Mouse (Mus musculus): ENCODE data around the gene Ly86. TPM values are rescaled to one million over a fixed set of nuclear protein-coding genes. Genes with fewer than 3 reads are reported as not detected.

Gene Ly86
- polyA plus RNA-seq, 1 experiment from 2014 or later, result 4.3 TPM

- no peak overlapping the region for H3K27ac ChIP-seq (ENCODE audit: low read length)
- peaks cover 22% of the 10 kb centered on the region for H3K27me3 ChIP-seq (replicated peaks; ENCODE audit: control insufficient read depth, insufficient read depth, low read length)
- H3K4me1 ChIP-seq (replicated peaks; ENCODE audit: control insufficient read depth, insufficient read depth, low read length), result peaks cover 6% of the 10 kb centered on the region; the same call in 1 of the 2 replicates
- no peaks in the 10 kb centered on the region for H3K36me3 ChIP-seq (ENCODE audit: control insufficient read depth, insufficient read depth)
- 37% methylated on average over 3 of the region's 3 CpGs for WGBS
- H3K9me3 ChIP-seq (ENCODE audit: control insufficient read depth, low read length), result no peaks in the 10 kb centered on the region
- ATAC-seq, result no peak
- H3K9ac ChIP-seq (replicated peaks; ENCODE audit: low read depth, low read length), result no peak overlapping the region
- H3K4me2 ChIP-seq (ENCODE audit: low read length), result no peak overlapping the region
- H3K4me3 ChIP-seq (replicated peaks; ENCODE audit: low read length), result no peak overlapping the region
These were observed 88.1 kb downstream of the Ly86 start for GRCm38 (mm10) chr13:37433142-37433541.

GRCm38 (mm10) chr13:37433730-37434129 is 88.7 kb downstream of the Ly86 start:
- ATAC-seq, result peak; percentile 49
- Histone ChIP-seq H3K4me1 (replicated peaks; ENCODE audit: control insufficient read depth, insufficient read depth, low read length) (peaks cover 6% of the 10 kb centered on the region; the same call in 1 of the 2 replicates), H3K9me3 (ENCODE audit: control insufficient read depth, low read length) (no peaks in the 10 kb centered on the region), H3K36me3 (ENCODE audit: control insufficient read depth, insufficient read depth) (no peaks in the 10 kb centered on the region), H3K27me3 (replicated peaks; ENCODE audit: control insufficient read depth, insufficient read depth, low read length) (peaks cover 22% of the 10 kb centered on the region), H3K4me2 (ENCODE audit: low read length) (no peak overlapping the region), H3K27ac (ENCODE audit: low read length) (no peak overlapping the region), H3K4me3 (replicated peaks; ENCODE audit: low read length) (no peak overlapping the region), H3K9ac (replicated peaks; ENCODE audit: low read depth, low read length) (no peak overlapping the region)
- 19% methylated on average over 3 of the region's 3 CpGs for WGBS

GRCm38 (mm10) chr13:37434137-37434772 is 89.2 kb downstream of the Ly86 start:
- Histone ChIP-seq H3K4me3 (replicated peaks; ENCODE audit: low read length) (peak overlapping the region; percentile 54), H3K9ac (replicated peaks; ENCODE audit: low read depth, low read length) (peak overlapping the region; percentile 55), H3K27me3 (replicated peaks; ENCODE audit: control insufficient read depth, insufficient read depth, low read length) (peaks cover 22% of the 10 kb centered on the region), H3K27ac (ENCODE audit: low read length) (0 out of 2 replicates have a peak overlapping the region, but pooled peaks have one; percentile 5), H3K4me1 (replicated peaks; ENCODE audit: control insufficient read depth, insufficient read depth, low read length) (peaks cover 6% of the 10 kb centered on the region; the same call in 1 of the 2 replicates), H3K4me2 (ENCODE audit: low read length) (peak overlapping the region; percentile 84), H3K36me3 (ENCODE audit: control insufficient read depth, insufficient read depth) (no peaks in the 10 kb centered on the region), H3K9me3 (ENCODE audit: control insufficient read depth, low read length) (no peaks in the 10 kb centered on the region)
- ATAC-seq, result peak; percentile 69
- under 1% methylated on average over 19 of the region's 19 CpGs for WGBS

- 6% methylated on average over 9 of the region's 9 CpGs for WGBS
- Histone ChIP-seq H3K9ac (replicated peaks; ENCODE audit: low read depth, low read length) (no peak overlapping the region), H3K4me2 (ENCODE audit: low read length) (peak overlapping the region; percentile 84)
These were observed 89.8 kb downstream of the Ly86 start for GRCm38 (mm10) chr13:37434841-37435240.

GRCm38 (mm10) chr13:37436267-37437013 is 91.4 kb downstream of the Ly86 start:
- Histone ChIP-seq H3K4me1 (replicated peaks; ENCODE audit: control insufficient read depth, insufficient read depth, low read length) (peaks cover 6% of the 10 kb centered on the region; the same call in 1 of the 2 replicates), H3K27me3 (replicated peaks; ENCODE audit: control insufficient read depth, insufficient read depth, low read length) (peaks cover 22% of the 10 kb centered on the region)

More at GRCm38 (mm10) chr13:37434841-37435240, 89.8 kb downstream of the Ly86 start:
- H3K27me3 ChIP-seq (replicated peaks; ENCODE audit: control insufficient read depth, insufficient read depth, low read length), result peaks cover 22% of the 10 kb centered on the region
- no peaks in the 10 kb centered on the region for H3K36me3 ChIP-seq (ENCODE audit: control insufficient read depth, insufficient read depth)
- H3K27ac ChIP-seq (ENCODE audit: low read length), result no peak overlapping the region
- no peaks in the 10 kb centered on the region for H3K9me3 ChIP-seq (ENCODE audit: control insufficient read depth, low read length)
- peaks cover 6% of the 10 kb centered on the region; the same call in 1 of the 2 replicates for H3K4me1 ChIP-seq (replicated peaks; ENCODE audit: control insufficient read depth, insufficient read depth, low read length)
- no peak for ATAC-seq
- peak overlapping the region; percentile 54 for H3K4me3 ChIP-seq (replicated peaks; ENCODE audit: low read length)

GRCm38 (mm10) chr13:37438788-37439187 is 93.8 kb downstream of the Ly86 start:
- 75% methylated on average over 4 of the region's 4 CpGs for WGBS

More at GRCm38 (mm10) chr13:37436267-37437013, 91.4 kb downstream of the Ly86 start:
- Histone ChIP-seq H3K9me3 (ENCODE audit: control insufficient read depth, low read length) (no peaks in the 10 kb centered on the region), H3K4me2 (ENCODE audit: low read length) (no peak overlapping the region), H3K9ac (replicated peaks; ENCODE audit: low read depth, low read length) (no peak overlapping the region), H3K27ac (ENCODE audit: low read length) (no peak overlapping the region), H3K36me3 (ENCODE audit: control insufficient read depth, insufficient read depth) (no peaks in the 10 kb centered on the region), H3K4me3 (replicated peaks; ENCODE audit: low read length) (no peak overlapping the region)
- no peak for ATAC-seq
- WGBS, result 8% methylated on average over 18 of the region's 18 CpGs

GRCm38 (mm10) chr13:37439477-37439876 is 94.5 kb downstream of the Ly86 start:
- no peak for ATAC-seq
- Histone ChIP-seq H3K9me3 (ENCODE audit: control insufficient read depth, low read length) (no peaks in the 10 kb centered on the region), H3K36me3 (ENCODE audit: control insufficient read depth, insufficient read depth) (no peaks in the 10 kb centered on the region), H3K9ac (replicated peaks; ENCODE audit: low read depth, low read length) (no peak overlapping the region), H3K4me1 (replicated peaks; ENCODE audit: control insufficient read depth, insufficient read depth, low read length) (peaks cover 4% of the 10 kb centered on the region; the same call in 1 of the 2 replicates), H3K27ac (ENCODE audit: low read length) (no peak overlapping the region), H3K4me3 (replicated peaks; ENCODE audit: low read length) (no peak overlapping the region), H3K27me3 (replicated peaks; ENCODE audit: control insufficient read depth, insufficient read depth, low read length) (peaks cover 22% of the 10 kb centered on the region), H3K4me2 (ENCODE audit: low read length) (no peak overlapping the region)
- 69% methylated on average over 7 of the region's 7 CpGs for WGBS

More at GRCm38 (mm10) chr13:37438788-37439187, 93.8 kb downstream of the Ly86 start:
- Histone ChIP-seq H3K4me1 (replicated peaks; ENCODE audit: control insufficient read depth, insufficient read depth, low read length) (peaks cover 6% of the 10 kb centered on the region; the same call in 1 of the 2 replicates), H3K27ac (ENCODE audit: low read length) (no peak overlapping the region), H3K27me3 (replicated peaks; ENCODE audit: control insufficient read depth, insufficient read depth, low read length) (peaks cover 22% of the 10 kb centered on the region), H3K4me3 (replicated peaks; ENCODE audit: low read length) (no peak overlapping the region), H3K4me2 (ENCODE audit: low read length) (no peak overlapping the region), H3K36me3 (ENCODE audit: control insufficient read depth, insufficient read depth) (no peaks in the 10 kb centered on the region), H3K9me3 (ENCODE audit: control insufficient read depth, low read length) (no peaks in the 10 kb centered on the region), H3K9ac (replicated peaks; ENCODE audit: low read depth, low read length) (no peak overlapping the region)
- ATAC-seq, result peak; percentile 54

GRCm38 (mm10) chr13:37439941-37440340 is 94.9 kb downstream of the Ly86 start:
- no peak overlapping the region for H3K9ac ChIP-seq (replicated peaks; ENCODE audit: low read depth, low read length)
- no peak overlapping the region for H3K27ac ChIP-seq (ENCODE audit: low read length)
- H3K27me3 ChIP-seq (replicated peaks; ENCODE audit: control insufficient read depth, insufficient read depth, low read length), result peaks cover 19% of the 10 kb centered on the region
- no peak for ATAC-seq
- H3K4me3 ChIP-seq (replicated peaks; ENCODE audit: low read length), result no peak overlapping the region
- no peaks in the 10 kb centered on the region for H3K36me3 ChIP-seq (ENCODE audit: control insufficient read depth, insufficient read depth)
- H3K9me3 ChIP-seq (ENCODE audit: control insufficient read depth, low read length), result no peaks in the 10 kb centered on the region
- H3K4me1 ChIP-seq (replicated peaks; ENCODE audit: control insufficient read depth, insufficient read depth, low read length), result no peaks in the 10 kb centered on the region; the same call in 1 of the 2 replicates
- WGBS, result 69% methylated on average over 8 of the region's 8 CpGs
- no peak overlapping the region for H3K4me2 ChIP-seq (ENCODE audit: low read length)

- peaks cover 15% of the 10 kb centered on the region for H3K27me3 ChIP-seq (replicated peaks; ENCODE audit: control insufficient read depth, insufficient read depth, low read length)
- no peaks in the 10 kb centered on the region for H3K9me3 ChIP-seq (ENCODE audit: control insufficient read depth, low read length)
- no peak overlapping the region for H3K4me2 ChIP-seq (ENCODE audit: low read length)
- H3K4me1 ChIP-seq (replicated peaks; ENCODE audit: control insufficient read depth, insufficient read depth, low read length), result no peaks in the 10 kb centered on the region
- 67% methylated on average over 11 of the region's 11 CpGs for WGBS
- ATAC-seq, result no peak
- H3K36me3 ChIP-seq (ENCODE audit: control insufficient read depth, insufficient read depth), result no peaks in the 10 kb centered on the region
- H3K4me3 ChIP-seq (replicated peaks; ENCODE audit: low read length), result no peak overlapping the region
- no peak overlapping the region for H3K27ac ChIP-seq (ENCODE audit: low read length)
- H3K9ac ChIP-seq (replicated peaks; ENCODE audit: low read depth, low read length), result no peak overlapping the region
These were observed 95.7 kb downstream of the Ly86 start for GRCm38 (mm10) chr13:37440593-37441307.

All from forebrain, embryonic 16.5 days (tissue).